Mouse (Mus musculus) olfactory bulb, adult 2 months (tissue): ENCODE data around the gene Eya4.

ENCODE experiments used
- CTCF ChIP-seq: fragments of 200-500 bp; IDR thresholded peaks from 2 replicates; pipeline ENCODE4 v1.5.1; 2012; ENCODE audit warnings: low read depth, mild to moderate bottlenecking, low read length, moderate library complexity; ENCODE audit not compliant: insufficient read depth
- POLR2A ChIP-seq: fragments of 200-500 bp; IDR thresholded peaks from 2 replicates; pipeline ENCODE4 v1.6.1; 2012; ENCODE audit warnings: mild to moderate bottlenecking, low read depth, low read length, moderate library complexity; ENCODE audit not compliant: insufficient read depth

- TF ChIP-seq CTCF (no peak), POLR2A (no peak)
These were observed 28.3 kb downstream of the Eya4 start for GRCm38 (mm10) chr10:23322275-23322674.
